Mouse (Mus musculus) urinary bladder, postnatal 14 days (tissue): ENCODE data around the gene Hunk.
A peak's percentile ranks its signal among the peaks of the same experiment; 100 is the strongest.

ENCODE experiments used
- DNase-seq: peaks from one replicate; pipeline ENCODE4 v3.0.0; 2021; ENCODE audit warnings: low spot score

Gene Hunk

GRCm38 (mm10) chr16:90437276-90437675 lies 51.5 kb downstream of the Hunk start:
- no peak for DNase-seq

- no peak for DNase-seq
Measured at GRCm38 (mm10) chr16:90439493-90439892, 53.7 kb downstream of the Hunk start.

- no peak for DNase-seq
Measured at GRCm38 (mm10) chr16:90440654-90441053, 54.8 kb downstream of the Hunk start.

GRCm38 (mm10) chr16:90442991-90443390 lies 57.2 kb downstream of the Hunk start:
- no peak for DNase-seq

- DNase-seq = peak; percentile 67
Measured at GRCm38 (mm10) chr16:90453197-90453596, 67.4 kb downstream of the Hunk start.

GRCm38 (mm10) chr16:90456495-90457125 lies 70.8 kb downstream of the Hunk start:
- no peak for DNase-seq

GRCm38 (mm10) chr16:90458899-90459610 lies 73.2 kb downstream of the Hunk start:
- DNase-seq = no peak

- DNase-seq = no peak
Measured at GRCm38 (mm10) chr16:90461304-90461905, 75.6 kb downstream of the Hunk start.

GRCm38 (mm10) chr16:90462728-90463275 lies 77.0 kb downstream of the Hunk start:
- DNase-seq = no peak

GRCm38 (mm10) chr16:90465154-90465553 lies 79.3 kb downstream of the Hunk start:
- DNase-seq = no peak

- peak; percentile 68 for DNase-seq
Measured at GRCm38 (mm10) chr16:90468286-90468685, 82.5 kb downstream of the Hunk start.

GRCm38 (mm10) chr16:90475701-90476229 lies 90.0 kb downstream of the Hunk start:
- no peak for DNase-seq

GRCm38 (mm10) chr16:90481612-90482011 lies 95.8 kb downstream of the Hunk start:
- no peak for DNase-seq

- DNase-seq = no peak
Measured at GRCm38 (mm10) chr16:90483341-90483740, 97.5 kb downstream of the Hunk start.

GRCm38 (mm10) chr16:90485125-90485524 lies 99.3 kb downstream of the Hunk start:
- DNase-seq = no peak

- DNase-seq = no peak
Measured at GRCm38 (mm10) chr16:90485599-90485998, 99.8 kb downstream of the Hunk start.

GRCm38 (mm10) chr16:90490066-90490465 lies 104.3 kb downstream of the Hunk start:
- DNase-seq = peak; percentile 9

GRCm38 (mm10) chr16:90491898-90492499 lies 106.2 kb downstream of the Hunk start:
- peak; percentile 33 for DNase-seq

- DNase-seq = no peak
Measured at GRCm38 (mm10) chr16:90496930-90497329, 111.1 kb downstream of the Hunk start.

- DNase-seq = no peak
Measured at GRCm38 (mm10) chr16:90497749-90498464, 112.1 kb downstream of the Hunk start.

GRCm38 (mm10) chr16:90500809-90501208 lies 115.0 kb downstream of the Hunk start:
- no peak for DNase-seq

GRCm38 (mm10) chr16:90505252-90505651 lies 119.4 kb downstream of the Hunk start:
- DNase-seq = no peak
